Mouse (Mus musculus) hindbrain, embryonic 12.5 days (tissue): ENCODE results near the gene Olfr313. TPM values are rescaled to one million over a fixed set of nuclear protein-coding genes. Genes with fewer than 3 reads are reported as not detected.
"Not testable (repeated sequence)": the region's sequence is repeated elsewhere in the genome, so short reads cannot be mapped to it uniquely, and the experiment has no call there.

Experiments
- ATAC-seq: fragments of 200-750 bp; cut with Nextera tagmentation; 2 replicates; pipeline ENCODE4 v1.8.0; 2017; ENCODE audit warnings: moderate TSS enrichment; ENCODE audit not compliant: low FRiP score
- H3K27ac ChIP-seq: fragments of 300-500 bp; sonication (generic); 2 replicates; pipeline ENCODE4 v1.5.1; 2016; ENCODE audit warnings: mild to moderate bottlenecking
- H3K27me3 ChIP-seq: fragments of 300-500 bp; sonication (generic); 2 replicates; pipeline ENCODE4 v1.6.1; 2016; ENCODE audit warnings: mild to moderate bottlenecking
- H3K36me3 ChIP-seq: fragments of 300-500 bp; sonication (generic); 2 replicates; pipeline ENCODE4 v1.6.1; 2016; ENCODE audit warnings: mild to moderate bottlenecking
- H3K4me1 ChIP-seq: fragments of 300-500 bp; sonication (generic); 2 replicates; pipeline ENCODE4 v1.6.1; 2016
- H3K4me2 ChIP-seq: fragments of 300-500 bp; sonication (generic); replicated peaks from 2 replicates; pipeline ENCODE4 v1.6.1; 2016; ENCODE audit warnings: mild to moderate bottlenecking
- H3K4me3 ChIP-seq: fragments of 300-500 bp; sonication (generic); 2 replicates; pipeline ENCODE4 v1.5.1; 2016; ENCODE audit warnings: mild to moderate bottlenecking
- H3K9ac ChIP-seq: fragments of 300-500 bp; sonication (generic); 2 replicates; pipeline ENCODE4 v1.6.1; 2016; ENCODE audit warnings: mild to moderate bottlenecking, moderate library complexity
- H3K9me3 ChIP-seq: fragments of 300-500 bp; sonication (generic); replicated peaks from 2 replicates; pipeline ENCODE4 v1.6.1; 2016; ENCODE audit warnings: mild to moderate bottlenecking
- WGBS: fragments of 180-500 bp; shearing (Covaris S2); methylation state at CpG from one replicate; pipeline ENCODE4 v1.1.7; 2016; 5-methylcytosine and 5-hydroxymethylcytosine counted together
- polyA plus RNA-seq: library from polyadenylated mRNA; unstranded; fragments of >200 nt; fragmentation: Nextera tagmentation; extraction: Ambion mirVana; gene quantifications from 2 replicates; pipeline ENCODE4 v1.2.1, GENCODE M21; 2016

The Olfr313 gene
- polyA plus RNA-seq, 1 experiment from 2014 or later, result not detected

- peaks cover 11% of the 10 kb centered on the region for H3K4me1 ChIP-seq
- 31% methylated on average over 14 of the region's 14 CpGs for WGBS
- peak; percentile 74 for ATAC-seq
- H3K4me2 ChIP-seq, result peak within 1 kb of the TSS; percentile 41
- H3K9ac ChIP-seq, result no peak within 1 kb of the TSS
- peak within 1 kb of the TSS; percentile 18; the same call in 1 of the 2 replicates for H3K27ac ChIP-seq
- H3K4me3 ChIP-seq, result no peak within 1 kb of the TSS
- no peaks in the 10 kb centered on the region for H3K9me3 ChIP-seq
- no peaks in the 10 kb centered on the region for H3K36me3 ChIP-seq
- no peaks in the 10 kb centered on the region for H3K27me3 ChIP-seq
Measured at GRCm38 (mm10) chr11:58801558-58802228, 13.1 kb upstream of the Olfr313 start, which contains the start of gene Fam183b. Fam183b (minus strand) TSS chr11:58801960.

DNA sequence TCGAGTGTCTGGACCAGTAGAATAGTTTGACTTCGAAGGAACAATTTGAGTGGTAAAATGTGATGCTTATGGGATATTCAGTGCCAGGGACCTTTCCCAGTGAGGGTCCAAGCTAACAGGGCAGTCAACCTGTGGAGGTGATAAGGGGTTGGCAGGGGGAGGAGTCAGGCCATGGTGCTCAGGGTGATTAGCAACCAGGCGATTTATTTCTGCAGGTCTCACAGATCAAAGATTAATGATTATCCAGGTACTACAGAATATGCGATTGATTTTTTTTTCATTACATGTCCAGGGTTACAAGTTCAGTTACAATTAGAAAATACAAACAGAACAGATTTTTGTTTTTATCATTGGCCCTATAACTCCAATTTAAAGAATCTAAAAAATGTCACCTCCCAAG, 10.9 kb upstream of the Olfr313 start:
- no peaks in the 10 kb centered on the region for H3K9me3 ChIP-seq
- H3K9ac ChIP-seq, result no peak overlapping the region
- 80% methylated on average over 4 of the region's 4 CpGs for WGBS
- no peak for ATAC-seq
- H3K27me3 ChIP-seq, result no peaks in the 10 kb centered on the region
- peaks cover 11% of the 10 kb centered on the region for H3K4me1 ChIP-seq
- H3K4me2 ChIP-seq, result no peak overlapping the region
- H3K36me3 ChIP-seq, result no peaks in the 10 kb centered on the region
- H3K4me3 ChIP-seq, result no peak overlapping the region
- no peak overlapping the region for H3K27ac ChIP-seq

GRCm38 (mm10) chr11:58804393-58804792, 10.4 kb upstream of the Olfr313 start:
- peaks cover 11% of the 10 kb centered on the region for H3K4me1 ChIP-seq
- H3K36me3 ChIP-seq, result no peaks in the 10 kb centered on the region
- WGBS, result 72% methylated on average over 2 of the region's 2 CpGs
- H3K4me3 ChIP-seq, result no peak overlapping the region
- no peak overlapping the region for H3K9ac ChIP-seq
- H3K27me3 ChIP-seq, result no peaks in the 10 kb centered on the region
- H3K4me2 ChIP-seq, result no peak overlapping the region
- H3K9me3 ChIP-seq, result no peaks in the 10 kb centered on the region
- H3K27ac ChIP-seq, result no peak overlapping the region
- no peak for ATAC-seq

GRCm38 (mm10) chr11:58812001-58812400, 2.8 kb upstream of the Olfr313 start:
- H3K9ac ChIP-seq, result no peak overlapping the region
- H3K4me2 ChIP-seq, result no peak overlapping the region
- H3K9me3 ChIP-seq, result no peaks in the 10 kb centered on the region
- H3K27me3 ChIP-seq, result no peaks in the 10 kb centered on the region
- no peaks in the 10 kb centered on the region for H3K4me1 ChIP-seq
- WGBS, result 7% methylated on average over 1 of the region's 1 CpGs
- H3K27ac ChIP-seq, result no peak overlapping the region
- H3K4me3 ChIP-seq, result no peak overlapping the region
- H3K36me3 ChIP-seq, result no peaks in the 10 kb centered on the region
- no peak for ATAC-seq

DNA sequence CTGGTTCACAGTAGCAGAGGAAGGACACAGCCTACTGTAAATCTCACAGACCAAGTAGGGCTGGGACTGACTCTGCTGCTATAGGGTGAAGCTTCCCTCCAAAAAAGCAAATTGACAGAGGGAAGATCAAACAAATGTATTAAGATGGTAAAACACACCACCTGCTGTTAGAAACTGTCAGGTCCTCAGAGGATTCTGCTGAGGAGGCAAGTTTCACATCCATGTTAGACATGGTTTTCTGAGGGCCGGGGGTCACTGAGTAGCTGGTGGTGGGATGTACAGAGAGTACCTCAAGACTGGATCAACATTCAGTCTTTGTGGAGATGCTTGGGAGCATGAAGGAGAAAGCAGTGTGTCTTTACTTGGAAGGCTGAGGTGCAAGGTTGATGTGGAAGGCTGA, 876 bp downstream of the Olfr313 start:
- Histone ChIP-seq H3K27ac (no peak overlapping the region), H3K4me2 (no peak overlapping the region), H3K9ac (no peak overlapping the region), H3K4me1 (no peaks in the 10 kb centered on the region), H3K27me3 (no peaks in the 10 kb centered on the region), H3K36me3 (no peaks in the 10 kb centered on the region), H3K9me3 (no peaks in the 10 kb centered on the region), H3K4me3 (no peak overlapping the region)
- no peak for ATAC-seq
- WGBS, result 81% methylated on average over 1 of the region's 1 CpGs

GRCm38 (mm10) chr11:58828937-58829336, 14.1 kb downstream of the Olfr313 start, which contains the start of gene Olfr312:
Olfr312 (plus strand) TSS chr11:58829237.
- H3K9me3 ChIP-seq, H3K27ac ChIP-seq, H3K27me3 ChIP-seq, H3K9ac ChIP-seq, H3K4me3 ChIP-seq, H3K4me2 ChIP-seq, H3K4me1 ChIP-seq, ATAC-seq, H3K36me3 ChIP-seq: not testable (repeated sequence)

GRCm38 (mm10) chr11:58829764-58830163, 15.0 kb downstream of the Olfr313 start:
- WGBS, result 79% methylated on average over 3 of the region's 3 CpGs
- H3K9me3 ChIP-seq, result no peaks in the 10 kb centered on the region
- H3K4me3 ChIP-seq, result no peak overlapping the region
- H3K27me3 ChIP-seq, result no peaks in the 10 kb centered on the region
- no peaks in the 10 kb centered on the region for H3K4me1 ChIP-seq
- ATAC-seq, result no peak
- no peak overlapping the region for H3K9ac ChIP-seq
- H3K36me3 ChIP-seq, result no peaks in the 10 kb centered on the region
- H3K27ac ChIP-seq, result no peak overlapping the region
- no peak overlapping the region for H3K4me2 ChIP-seq

GRCm38 (mm10) chr11:58832541-58832940, 17.7 kb downstream of the Olfr313 start:
- H3K4me2 ChIP-seq, H3K4me1 ChIP-seq, ATAC-seq, H3K36me3 ChIP-seq, H3K27ac ChIP-seq, H3K9me3 ChIP-seq, H3K27me3 ChIP-seq, H3K4me3 ChIP-seq, H3K9ac ChIP-seq: not testable (repeated sequence)
- 85% methylated on average over 3 of the region's 3 CpGs for WGBS

- H3K27ac ChIP-seq, ATAC-seq, H3K9ac ChIP-seq, H3K9me3 ChIP-seq, H3K4me1 ChIP-seq, H3K27me3 ChIP-seq, H3K4me3 ChIP-seq, H3K4me2 ChIP-seq, H3K36me3 ChIP-seq: not testable (repeated sequence)
Measured at GRCm38 (mm10) chr11:58838951-58839350, 24.2 kb downstream of the Olfr313 start, which contains the start of gene Olfr311. Olfr311 (plus strand) TSS chr11:58839251.

GRCm38 (mm10) chr11:58846919-58847461, 32.2 kb downstream of the Olfr313 start, which contains the start of gene Gm12258:
Gm12258 (plus strand) TSS chr11:58847158.
- Histone ChIP-seq H3K36me3 (peaks cover 30% of the 10 kb centered on the region), H3K27me3 (no peaks in the 10 kb centered on the region), H3K4me1 (peaks cover 7% of the 10 kb centered on the region), H3K9ac (peak within 1 kb of the TSS; percentile 90), H3K27ac (peak within 1 kb of the TSS; percentile 88), H3K9me3 (no peaks in the 10 kb centered on the region), H3K4me2 (peak within 1 kb of the TSS; percentile 96), H3K4me3 (peak within 1 kb of the TSS; percentile 86)
- peak; percentile 100 for ATAC-seq
- under 1% methylated on average over 24 of the region's 24 CpGs for WGBS

GRCm38 (mm10) chr11:58847636-58848035, 32.8 kb downstream of the Olfr313 start:
- Histone ChIP-seq H3K27ac (0 out of 2 replicates have a peak overlapping the region, but pooled peaks have one; percentile 88), H3K4me3 (peak overlapping the region; percentile 86), H3K9ac (peak overlapping the region; percentile 90), H3K4me2 (peak overlapping the region; percentile 96), H3K9me3 (no peaks in the 10 kb centered on the region), H3K4me1 (peaks cover 7% of the 10 kb centered on the region), H3K36me3 (peaks cover 31% of the 10 kb centered on the region), H3K27me3 (no peaks in the 10 kb centered on the region)
- WGBS, result 51% methylated on average over 9 of the region's 9 CpGs
- ATAC-seq, result no peak

DNA sequence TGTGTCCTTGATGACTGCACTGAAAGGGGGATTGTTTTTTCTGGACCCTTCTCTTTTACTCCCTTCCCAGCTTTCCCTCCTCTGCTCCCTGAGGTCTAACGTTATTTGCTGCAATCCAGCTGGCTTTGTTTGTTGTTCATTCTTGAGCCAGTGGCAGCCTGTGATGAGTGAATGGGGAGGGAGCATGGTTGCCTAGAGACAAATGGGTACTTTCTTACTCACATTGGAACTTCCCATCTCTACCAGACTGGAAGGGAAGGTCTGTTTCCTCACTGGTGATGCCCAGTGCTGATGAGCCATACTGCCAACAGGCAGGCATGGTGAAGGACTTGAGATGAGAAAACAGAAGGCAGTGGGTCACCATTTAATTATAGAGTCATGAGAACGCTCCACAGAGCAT, 34.9 kb downstream of the Olfr313 start:
- WGBS, result 61% methylated on average over 2 of the region's 2 CpGs
- Histone ChIP-seq H3K27me3 (no peaks in the 10 kb centered on the region), H3K9me3 (no peaks in the 10 kb centered on the region), H3K9ac (no peak overlapping the region), H3K27ac (no peak overlapping the region), H3K4me2 (no peak overlapping the region), H3K4me1 (peaks cover 7% of the 10 kb centered on the region), H3K4me3 (no peak overlapping the region), H3K36me3 (peaks cover 43% of the 10 kb centered on the region)
- no peak for ATAC-seq

DNA sequence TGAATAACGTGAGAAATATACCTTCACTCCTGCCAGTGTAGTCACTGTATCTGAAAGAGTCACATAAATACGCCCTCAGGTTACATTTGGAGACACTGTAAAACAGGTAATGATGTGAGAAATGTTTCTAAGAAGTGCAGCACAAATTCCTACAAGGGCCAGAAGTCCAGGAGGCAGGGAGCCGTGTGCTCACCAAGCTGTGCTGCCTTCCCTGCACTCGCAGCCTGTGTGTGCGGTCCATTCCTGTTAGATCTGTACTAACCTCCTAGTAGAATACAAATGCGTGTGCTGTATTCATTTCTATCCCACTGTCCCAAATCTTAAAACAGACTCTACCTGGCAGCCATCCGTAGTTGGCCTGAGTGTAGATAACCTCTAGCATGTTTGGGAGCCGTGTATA, 45.9 kb downstream of the Olfr313 start:
- WGBS, result 96% methylated on average over 8 of the region's 8 CpGs
- Histone ChIP-seq H3K27me3 (no peaks in the 10 kb centered on the region), H3K9me3 (peaks cover 19% of the 10 kb centered on the region), H3K4me1 (no peaks in the 10 kb centered on the region), H3K4me3 (no peak overlapping the region), H3K9ac (no peak overlapping the region), H3K36me3 (peaks cover 50% of the 10 kb centered on the region), H3K4me2 (no peak overlapping the region), H3K27ac (no peak overlapping the region)
- no peak for ATAC-seq
